Mouse (Mus musculus): ENCODE results near the gene Gria3. TPM values are rescaled to one million over a fixed set of nuclear protein-coding genes. Genes with fewer than 3 reads are reported as not detected.

Gria3 gene
- 1.9 and 2.1 TPM in 2 replicates for polyA plus RNA-seq (2015; fragmentation: Nextera tagmentation; extraction: Ambion mirVana)

DNA sequence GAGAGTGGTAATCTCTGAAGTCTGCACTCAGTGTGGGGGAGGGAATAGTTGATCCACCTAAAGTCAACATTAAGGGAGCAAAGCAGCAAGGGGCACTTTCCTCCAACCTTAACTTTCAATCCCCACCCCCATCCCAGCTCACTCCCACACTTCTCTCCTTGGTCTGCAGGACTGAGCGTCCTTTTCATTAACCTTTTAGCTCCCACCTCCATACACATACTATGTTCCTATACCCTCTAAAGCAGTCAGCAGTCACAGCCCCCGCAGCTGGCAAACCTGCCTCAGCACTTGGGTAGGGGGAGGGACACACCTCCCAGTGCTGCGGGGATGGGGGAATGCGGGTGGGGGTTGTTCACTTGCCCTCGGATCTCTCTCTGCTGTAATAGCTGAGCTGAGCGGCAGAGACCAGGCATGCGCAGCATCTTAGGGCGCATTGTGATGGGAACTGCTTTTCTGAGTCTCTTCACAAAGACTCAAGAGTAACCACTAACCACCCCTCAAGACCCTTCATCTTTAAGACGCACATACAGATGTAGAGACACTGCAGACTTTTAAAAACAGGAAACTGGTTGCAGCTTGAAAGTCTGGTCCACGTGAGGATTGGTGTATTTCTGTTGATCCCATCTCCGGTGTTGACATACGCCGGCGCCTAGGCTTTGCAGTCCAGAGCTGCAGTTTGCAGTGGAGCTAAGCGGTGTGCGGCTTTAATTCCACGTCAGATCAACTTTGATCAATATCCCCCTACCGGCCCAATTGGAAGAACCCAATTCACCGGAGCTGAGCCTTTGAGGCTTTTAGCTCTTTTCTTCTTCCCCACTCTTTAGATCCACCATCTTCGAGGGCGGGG is at the start of gene Gria3:
Gene Gria3, plus strand, starts transcription at position 797 of the 847 bp plus-strand sequence.
- H3K27ac ChIP-seq (replicated peaks), result no peak within 1 kb of the TSS; the same call in 1 of the 2 replicates
- DNase-seq (ENCODE audit: low spot score) (peak; percentile 15), ATAC-seq (ENCODE audit: low FRiP score, low TSS enrichment) (no peak)
- no peak for TF ChIP-seq EP300 (optimal IDR thresholded peaks at IDR 0.05)
- no peak for TF ChIP-seq CTCF (IDR thresholded peaks at IDR 0.05; ENCODE audit: low read depth)
- H3K4me2 ChIP-seq (replicated peaks; ENCODE audit: low read depth), result peak within 1 kb of the TSS; percentile 53
- no peaks in the 10 kb centered on the region for H3K9me3 ChIP-seq (ENCODE audit: control insufficient read depth, low read length)
- no peaks in the 10 kb centered on the region for H3K4me1 ChIP-seq (replicated peaks; ENCODE audit: control insufficient read depth, insufficient read depth)
- H3K4me3 ChIP-seq (ENCODE audit: low read depth, low read length), result peak within 1 kb of the TSS; percentile 44
- WGBS, result 12% methylated on average over 21 of the region's 21 CpGs
- H3K9ac ChIP-seq (ENCODE audit: low read length), result peak within 1 kb of the TSS; percentile 35; the same call in 1 of the 2 replicates
- H3K36me3 ChIP-seq (ENCODE audit: control insufficient read depth, insufficient read depth, low read length), result no peaks in the 10 kb centered on the region
- no peaks in the 10 kb centered on the region for H3K27me3 ChIP-seq (ENCODE audit: control insufficient read depth, insufficient read depth, low read length)

- H3K9me3 ChIP-seq (ENCODE audit: control insufficient read depth, low read length), result no peaks in the 10 kb centered on the region
- TF ChIP-seq CTCF (IDR thresholded peaks at IDR 0.05; ENCODE audit: low read depth), result no peak
- TF ChIP-seq EP300 (optimal IDR thresholded peaks at IDR 0.05), result no peak
- ATAC-seq (ENCODE audit: low FRiP score, low TSS enrichment) (no peak), DNase-seq (ENCODE audit: low spot score) (no peak)
- H3K9ac ChIP-seq (ENCODE audit: low read length), result no peak overlapping the region
- 58% methylated on average over 7 of the region's 7 CpGs for WGBS
- no peaks in the 10 kb centered on the region for H3K4me1 ChIP-seq (replicated peaks; ENCODE audit: control insufficient read depth, insufficient read depth)
- no peak overlapping the region for H3K27ac ChIP-seq (replicated peaks)
- no peaks in the 10 kb centered on the region for H3K36me3 ChIP-seq (ENCODE audit: control insufficient read depth, insufficient read depth, low read length)
- no peaks in the 10 kb centered on the region for H3K27me3 ChIP-seq (ENCODE audit: control insufficient read depth, insufficient read depth, low read length)
- no peak overlapping the region for H3K4me3 ChIP-seq (ENCODE audit: low read depth, low read length)
- H3K4me2 ChIP-seq (replicated peaks; ENCODE audit: low read depth), result no peak overlapping the region
Measured at GRCm38 (mm10) chrX:41387086-41387485, 13.6 kb upstream of the Gria3 start.

DNA sequence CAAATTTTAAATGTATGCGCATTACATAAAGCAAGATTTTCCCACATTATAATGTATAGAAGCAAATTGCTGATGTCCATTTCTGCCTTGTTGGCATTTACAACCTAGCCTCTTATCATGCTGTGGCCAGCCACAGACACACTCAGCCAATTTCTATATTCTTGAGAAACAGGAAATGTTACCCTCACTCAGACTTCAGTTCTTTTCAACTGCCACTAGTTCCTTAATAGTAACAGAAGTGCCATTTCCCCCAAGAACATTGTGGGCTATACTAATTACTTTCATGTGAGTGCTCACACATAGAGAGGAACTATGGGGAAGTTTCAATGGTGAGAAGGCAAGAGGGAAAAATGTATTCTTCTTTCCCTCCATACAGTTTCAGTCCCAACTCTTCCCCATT is 11.6 kb upstream of the Gria3 start:
- no peak overlapping the region for H3K4me3 ChIP-seq (ENCODE audit: low read depth, low read length)
- TF ChIP-seq EP300 (optimal IDR thresholded peaks at IDR 0.05) (no peak), CTCF (IDR thresholded peaks at IDR 0.05; ENCODE audit: low read depth) (no peak)
- H3K9ac ChIP-seq (ENCODE audit: low read length), result no peak overlapping the region
- H3K4me1 ChIP-seq (replicated peaks; ENCODE audit: control insufficient read depth, insufficient read depth), result no peaks in the 10 kb centered on the region
- no peak overlapping the region for H3K4me2 ChIP-seq (replicated peaks; ENCODE audit: low read depth)
- ATAC-seq (ENCODE audit: low FRiP score, low TSS enrichment) (no peak), DNase-seq (ENCODE audit: low spot score) (no peak)
- no peaks in the 10 kb centered on the region for H3K9me3 ChIP-seq (ENCODE audit: control insufficient read depth, low read length)
- WGBS, result 94% methylated on average over 1 of the region's 1 CpGs
- no peaks in the 10 kb centered on the region for H3K36me3 ChIP-seq (ENCODE audit: control insufficient read depth, insufficient read depth, low read length)
- no peak overlapping the region for H3K27ac ChIP-seq (replicated peaks)
- no peaks in the 10 kb centered on the region for H3K27me3 ChIP-seq (ENCODE audit: control insufficient read depth, insufficient read depth, low read length)

- H3K4me1 ChIP-seq (replicated peaks; ENCODE audit: control insufficient read depth, insufficient read depth), result no peaks in the 10 kb centered on the region
- H3K9ac ChIP-seq (ENCODE audit: low read length), result no peak overlapping the region
- no peak overlapping the region for H3K27ac ChIP-seq (replicated peaks)
- no peak overlapping the region for H3K4me2 ChIP-seq (replicated peaks; ENCODE audit: low read depth)
- no peaks in the 10 kb centered on the region for H3K36me3 ChIP-seq (ENCODE audit: control insufficient read depth, insufficient read depth, low read length)
- DNase-seq (ENCODE audit: low spot score), result no peak
- no peak for ATAC-seq (ENCODE audit: low FRiP score, low TSS enrichment)
- no peaks in the 10 kb centered on the region for H3K27me3 ChIP-seq (ENCODE audit: control insufficient read depth, insufficient read depth, low read length)
- H3K9me3 ChIP-seq (ENCODE audit: control insufficient read depth, low read length), result no peaks in the 10 kb centered on the region
- TF ChIP-seq EP300 (optimal IDR thresholded peaks at IDR 0.05) (no peak), CTCF (IDR thresholded peaks at IDR 0.05; ENCODE audit: low read depth) (no peak)
- no peak overlapping the region for H3K4me3 ChIP-seq (ENCODE audit: low read depth, low read length)
Measured at GRCm38 (mm10) chrX:41398482-41398881, 2.2 kb upstream of the Gria3 start.

DNA sequence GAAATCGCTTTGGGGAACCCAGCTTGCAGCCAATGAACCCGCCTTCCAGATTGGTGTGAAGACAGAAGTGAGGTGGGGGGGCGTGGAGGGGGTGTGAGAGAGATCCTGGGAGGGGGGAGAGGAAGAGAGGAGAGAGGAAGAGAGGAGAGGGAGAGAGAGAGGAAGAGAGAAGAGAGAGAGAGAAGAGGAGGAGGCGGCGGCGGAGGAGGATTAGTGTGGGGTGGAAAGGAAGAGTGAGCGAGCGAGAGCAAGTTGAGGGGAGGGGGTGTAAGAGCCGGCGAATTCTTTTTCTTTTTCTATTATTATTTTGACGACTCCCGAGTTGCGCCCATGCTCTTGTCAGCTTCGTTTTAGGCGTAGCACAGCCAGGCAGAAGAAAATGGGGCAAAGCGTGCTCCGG is 532 bp downstream of the Gria3 start:
- peak; percentile 13 for DNase-seq (ENCODE audit: low spot score)
- Histone ChIP-seq H3K9ac (ENCODE audit: low read length) (peak overlapping the region; percentile 35; the same call in 1 of the 2 replicates), H3K4me1 (replicated peaks; ENCODE audit: control insufficient read depth, insufficient read depth) (no peaks in the 10 kb centered on the region), H3K27me3 (ENCODE audit: control insufficient read depth, insufficient read depth, low read length) (no peaks in the 10 kb centered on the region), H3K36me3 (ENCODE audit: control insufficient read depth, insufficient read depth, low read length) (no peaks in the 10 kb centered on the region), H3K4me3 (ENCODE audit: low read depth, low read length) (peak overlapping the region; percentile 44), H3K9me3 (ENCODE audit: control insufficient read depth, low read length) (no peaks in the 10 kb centered on the region), H3K27ac (replicated peaks) (no peak overlapping the region; the same call in 1 of the 2 replicates), H3K4me2 (replicated peaks; ENCODE audit: low read depth) (peak overlapping the region; percentile 53)
- TF ChIP-seq EP300 (optimal IDR thresholded peaks at IDR 0.05) (no peak), CTCF (IDR thresholded peaks at IDR 0.05; ENCODE audit: low read depth) (no peak)
- WGBS, result 24% methylated on average over 17 of the region's 17 CpGs
- ATAC-seq (ENCODE audit: low FRiP score, low TSS enrichment), result no peak
